Mouse (Mus musculus) heart, embryonic 14.5 days (tissue): Measurements from ENCODE around the gene Atxn10. TPM values are rescaled to one million over a fixed set of nuclear protein-coding genes. Genes with fewer than 3 reads are reported as not detected.

ENCODE experiments used
- ATAC-seq: fragments of 200-750 bp; cut with Nextera tagmentation; 2 replicates; pipeline ENCODE4 v1.8.0; 2017; ENCODE audit warnings: low read depth, moderate TSS enrichment; ENCODE audit not compliant: insufficient number of reproducible peaks, insufficient read depth, low FRiP score
- H3K27ac ChIP-seq, 2 experiments: fragments of 200-500 bp in 1 of 2; fragments of 300-500 bp in 1 of 2; sonication (generic) in 1 of 2; replicated peaks in 1 of 2; 2 replicates each; pipeline ENCODE4 v1.5.1; 2012 to 2014; ENCODE audit warnings: low read depth in 2 of 2, low read length in 2 of 2, control low read depth in 1 of 2, mild to moderate bottlenecking in 1 of 2, mixed read lengths in 1 of 2; ENCODE audit not compliant: control insufficient read depth in 1 of 2, insufficient read depth in 1 of 2
- H3K27me3 ChIP-seq: fragments of 300-500 bp; sonication (generic); 2 replicates; pipeline ENCODE4 v1.6.1; 2014; ENCODE audit warnings: mild to moderate bottlenecking, low read length, control low read depth; ENCODE audit not compliant: control insufficient read depth, insufficient read depth
- H3K36me3 ChIP-seq: fragments of 300-500 bp; sonication (generic); 2 replicates; pipeline ENCODE4 v1.6.1; 2014; ENCODE audit warnings: mild to moderate bottlenecking, control low read depth, low read length, mixed read lengths; ENCODE audit not compliant: control insufficient read depth, insufficient read depth
- H3K4me1 ChIP-seq, 2 experiments: fragments of 200-500 bp in 1 of 2; fragments of 300-500 bp in 1 of 2; sonication (generic) in 1 of 2; 2 replicates each; pipeline ENCODE4 v1.6.1; 2012 to 2014; ENCODE audit warnings: low read length in 2 of 2, control low read depth in 1 of 2, mixed read lengths in 1 of 2; ENCODE audit not compliant: control insufficient read depth in 2 of 2, insufficient read depth in 2 of 2
- H3K4me2 ChIP-seq: fragments of 300-500 bp; sonication (generic); 2 replicates; pipeline ENCODE4 v1.6.1; 2014; ENCODE audit warnings: mild to moderate bottlenecking, low read length
- H3K4me3 ChIP-seq, 2 experiments: fragments of 200-500 bp in 1 of 2; fragments of 300-500 bp in 1 of 2; sonication (generic) in 1 of 2; 2 replicates each; pipeline ENCODE4 v1.5.1; 2012 to 2014; ENCODE audit warnings: low read length in 2 of 2, mild to moderate bottlenecking in 2 of 2, control low read depth in 1 of 2, low read depth in 1 of 2, moderate library complexity in 1 of 2; ENCODE audit not compliant: control insufficient read depth in 1 of 2, insufficient read depth in 1 of 2
- H3K9ac ChIP-seq: fragments of 300-500 bp; sonication (generic); 2 replicates; pipeline ENCODE4 v1.6.1; 2014; ENCODE audit warnings: mild to moderate bottlenecking, low read length
- H3K9me3 ChIP-seq: fragments of 300-500 bp; sonication (generic); 2 replicates; pipeline ENCODE4 v1.6.1; 2016; ENCODE audit warnings: low read length, control low read depth; ENCODE audit not compliant: control insufficient read depth
- WGBS: fragments of 180-500 bp; shearing (Covaris S2); extraction: QIAGEN DNeasy Blood & Tissue Kit; methylation state at CpG from one replicate; pipeline ENCODE4 v1.1.7; 2014; 5-methylcytosine and 5-hydroxymethylcytosine counted together
- polyA plus RNA-seq: library from polyadenylated mRNA; unstranded; fragments of >200 nt; fragmentation: Nextera tagmentation; extraction: Ambion mirVana; gene quantifications from 2 replicates; pipeline ENCODE4 v1.2.1, GENCODE M21; 2014

Gene Atxn10
- polyA plus RNA-seq, 1 experiment from 2014 or later: 234 TPM

DNA sequence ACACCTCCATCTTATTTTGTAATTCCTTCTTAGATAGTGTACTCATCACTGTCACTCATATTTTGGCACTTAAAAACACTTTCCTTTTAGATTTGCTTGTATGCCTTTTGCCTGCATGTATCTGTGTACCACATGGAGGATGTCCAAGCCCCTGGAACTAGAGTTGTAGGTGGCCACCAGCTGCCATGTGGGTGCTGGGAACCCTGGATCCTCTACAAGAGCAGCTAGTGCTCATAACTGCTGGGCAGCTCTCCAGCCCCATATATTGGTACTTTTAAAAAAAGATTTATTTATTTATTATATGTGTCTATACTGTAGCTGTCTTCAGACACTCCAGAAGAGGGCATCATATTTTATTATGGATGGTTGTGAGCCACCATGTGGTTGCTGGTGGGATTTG is 37.1 kb downstream of the Atxn10 start:
- Histone ChIP-seq H3K9ac (no peak overlapping the region), H3K4me3 (no peak overlapping the region), H3K27me3 (no peaks in the 10 kb centered on the region), H3K27ac (no peak overlapping the region), H3K4me2 (no peak overlapping the region), H3K36me3 (peaks cover 27% of the 10 kb centered on the region), H3K4me1 (no peaks in the 10 kb centered on the region), H3K9me3 (no peaks in the 10 kb centered on the region)
- no peak for ATAC-seq

DNA sequence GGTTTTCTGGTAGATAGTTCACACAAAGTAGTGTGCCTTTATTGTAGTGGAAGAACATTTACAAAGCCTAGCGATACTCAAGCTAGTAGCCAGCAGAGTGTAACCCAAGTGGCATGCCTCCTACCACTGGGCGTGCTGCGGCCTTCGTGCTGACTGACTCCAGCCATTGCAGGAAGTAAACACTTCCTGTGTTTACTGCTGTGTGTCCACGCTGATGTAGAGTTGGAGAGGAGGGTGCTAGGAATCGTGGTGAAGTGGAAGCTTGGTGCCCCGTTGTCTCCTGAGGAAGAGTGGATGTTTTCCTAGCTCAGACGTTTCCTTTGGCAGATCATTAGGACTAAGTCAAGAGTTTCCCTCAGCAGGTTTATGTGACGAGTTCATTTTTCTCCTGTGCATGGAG is 47.4 kb downstream of the Atxn10 start:
- no peaks in the 10 kb centered on the region for H3K4me1 ChIP-seq
- no peaks in the 10 kb centered on the region for H3K27me3 ChIP-seq
- no peak overlapping the region for H3K27ac ChIP-seq
- H3K4me3 ChIP-seq: no peak overlapping the region
- H3K4me2 ChIP-seq: no peak overlapping the region
- peaks cover 63% of the 10 kb centered on the region for H3K36me3 ChIP-seq
- no peak overlapping the region for H3K9ac ChIP-seq
- 69% methylated on average over 9 of the region's 9 CpGs for whole genome bisulfite sequencing
- H3K9me3 ChIP-seq: no peaks in the 10 kb centered on the region
- no peak for ATAC-seq

DNA sequence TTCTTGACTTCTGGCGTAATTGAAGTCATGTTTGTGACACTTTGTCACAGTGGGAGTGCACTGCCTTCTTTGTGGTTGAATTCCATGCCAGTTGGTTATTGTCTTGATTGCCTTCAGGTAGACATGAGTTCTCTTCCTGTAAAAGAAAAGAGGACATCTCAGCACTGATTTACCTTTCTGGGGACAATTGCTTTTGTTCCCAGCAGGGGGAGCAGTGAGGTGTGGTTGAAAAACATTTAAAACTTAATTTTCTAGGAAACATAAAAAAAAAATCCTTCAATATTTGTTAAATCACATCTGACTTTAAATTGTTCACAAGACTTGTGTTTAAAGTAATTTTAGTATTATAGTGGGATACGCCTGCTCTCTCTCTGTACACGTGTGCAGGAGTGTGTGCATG is 52.7 kb downstream of the Atxn10 start:
- Histone ChIP-seq H3K4me2 (no peak overlapping the region), H3K27me3 (no peaks in the 10 kb centered on the region), H3K9me3 (no peaks in the 10 kb centered on the region), H3K9ac (no peak overlapping the region), H3K27ac (no peak overlapping the region), H3K4me3 (no peak overlapping the region), H3K36me3 (peaks cover 72% of the 10 kb centered on the region), H3K4me1 (no peaks in the 10 kb centered on the region)
- ATAC-seq: no peak
- 93% methylated on average over 3 of the region's 3 CpGs for WGBS

DNA sequence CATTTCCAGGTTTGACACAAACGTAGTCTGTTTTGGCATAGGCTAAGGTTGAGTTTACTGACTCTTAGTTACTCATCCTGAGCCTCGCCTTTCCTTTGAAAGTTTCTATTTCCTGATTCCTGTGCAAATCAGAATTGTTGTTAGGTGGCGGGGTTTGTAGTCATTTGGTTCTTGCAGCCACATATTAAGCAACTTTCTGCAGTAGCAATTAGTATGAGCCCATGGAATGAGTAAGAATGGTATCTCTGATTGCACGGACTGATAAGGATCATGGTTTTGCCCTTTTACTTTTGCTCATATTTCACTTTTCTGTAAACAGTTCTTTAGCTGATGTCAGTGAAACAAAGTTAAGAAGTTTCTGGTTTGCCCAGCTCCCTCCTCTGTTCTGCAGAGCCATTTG is 53.9 kb downstream of the Atxn10 start:
- 88% methylated on average over 4 of the region's 4 CpGs for WGBS
- H3K36me3 ChIP-seq: peaks cover 67% of the 10 kb centered on the region
- no peak overlapping the region for H3K9ac ChIP-seq
- H3K4me2 ChIP-seq: no peak overlapping the region
- H3K27me3 ChIP-seq: no peaks in the 10 kb centered on the region
- H3K4me1 ChIP-seq: no peaks in the 10 kb centered on the region
- no peaks in the 10 kb centered on the region for H3K9me3 ChIP-seq
- ATAC-seq: no peak
- no peak overlapping the region for H3K4me3 ChIP-seq
- no peak overlapping the region for H3K27ac ChIP-seq

DNA sequence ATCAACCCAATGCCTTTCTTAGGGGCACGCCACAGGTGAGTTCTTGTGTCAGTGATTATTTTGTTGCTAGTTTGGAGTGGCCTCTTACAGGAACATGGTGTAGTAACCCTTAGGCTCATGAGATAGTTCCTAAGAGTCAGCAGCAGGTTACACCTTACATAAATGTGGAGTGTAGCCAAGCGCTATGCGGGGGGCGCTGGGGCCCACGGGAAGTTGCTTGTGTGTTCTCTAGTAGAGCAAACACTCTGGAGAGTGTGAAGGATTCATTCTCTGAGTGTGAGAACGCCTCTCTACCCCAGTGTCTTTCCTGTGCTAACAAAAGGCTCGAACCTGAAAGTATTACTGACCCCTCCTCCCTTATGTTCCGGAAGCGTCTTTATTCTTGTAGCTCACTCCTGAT is 59.3 kb downstream of the Atxn10 start:
- no peaks in the 10 kb centered on the region for H3K27me3 ChIP-seq
- 89% methylated on average over 9 of the region's 9 CpGs for WGBS
- ATAC-seq: no peak
- no peaks in the 10 kb centered on the region for H3K4me1 ChIP-seq
- H3K9me3 ChIP-seq: no peaks in the 10 kb centered on the region
- H3K4me3 ChIP-seq: no peak overlapping the region
- H3K9ac ChIP-seq: no peak overlapping the region
- no peak overlapping the region for H3K27ac ChIP-seq
- H3K4me2 ChIP-seq: no peak overlapping the region
- peaks cover 64% of the 10 kb centered on the region for H3K36me3 ChIP-seq

DNA sequence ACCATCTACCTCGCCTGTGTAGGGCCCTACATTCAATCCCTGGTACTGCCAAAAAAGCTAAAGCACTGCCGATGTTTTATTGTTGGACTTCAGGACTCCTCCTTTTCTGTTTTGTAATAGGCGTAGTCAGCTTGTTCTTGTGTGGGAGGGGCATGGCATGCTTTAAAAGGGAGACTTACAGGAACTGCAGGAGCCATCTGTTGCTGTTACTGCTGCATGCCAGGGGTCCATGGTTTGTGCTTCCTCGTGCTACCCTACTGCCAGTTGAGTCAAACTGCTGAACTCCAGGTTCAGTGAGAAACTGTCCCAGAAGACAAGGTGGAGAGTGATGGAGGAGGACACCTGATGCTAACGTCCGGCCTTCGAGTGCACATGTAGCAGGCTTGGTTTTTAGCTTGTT is 65.9 kb downstream of the Atxn10 start:
- H3K4me1 ChIP-seq: peaks cover 4 to 10% of the 10 kb centered on the region in 2 experiments
- H3K4me2 ChIP-seq: no peak overlapping the region
- no peaks in the 10 kb centered on the region for H3K9me3 ChIP-seq
- H3K4me3 ChIP-seq: no peak overlapping the region
- no peaks in the 10 kb centered on the region for H3K27me3 ChIP-seq
- ATAC-seq: no peak
- 82% methylated on average over 7 of the region's 7 CpGs for WGBS
- H3K36me3 ChIP-seq: peaks cover 36% of the 10 kb centered on the region
- no peak overlapping the region for H3K27ac ChIP-seq
- H3K9ac ChIP-seq: no peak overlapping the region

DNA sequence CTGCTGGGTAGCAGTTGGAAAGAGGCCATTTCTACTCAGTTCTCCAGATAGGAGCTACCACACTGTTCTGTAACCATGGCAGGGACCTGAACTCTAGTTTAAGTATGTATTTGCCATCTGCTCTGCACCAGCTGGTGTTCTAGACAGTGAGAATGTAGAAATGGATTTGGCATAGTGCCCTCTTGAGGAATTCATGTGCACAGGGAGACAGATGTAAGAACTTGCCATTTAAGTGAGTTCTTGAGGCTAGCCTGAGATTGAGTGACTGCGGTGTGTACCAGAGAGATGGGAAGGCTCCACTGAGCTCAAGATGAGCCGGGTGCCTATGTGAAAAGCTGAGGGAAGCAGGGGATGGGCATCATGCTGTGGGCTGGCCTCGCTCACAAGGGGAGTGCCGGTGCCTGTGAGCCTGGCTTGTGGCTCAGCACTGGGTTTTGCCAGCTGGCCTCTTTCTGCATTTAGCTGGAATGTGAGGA is 67.2 kb downstream of the Atxn10 start:
- no peak for ATAC-seq

DNA sequence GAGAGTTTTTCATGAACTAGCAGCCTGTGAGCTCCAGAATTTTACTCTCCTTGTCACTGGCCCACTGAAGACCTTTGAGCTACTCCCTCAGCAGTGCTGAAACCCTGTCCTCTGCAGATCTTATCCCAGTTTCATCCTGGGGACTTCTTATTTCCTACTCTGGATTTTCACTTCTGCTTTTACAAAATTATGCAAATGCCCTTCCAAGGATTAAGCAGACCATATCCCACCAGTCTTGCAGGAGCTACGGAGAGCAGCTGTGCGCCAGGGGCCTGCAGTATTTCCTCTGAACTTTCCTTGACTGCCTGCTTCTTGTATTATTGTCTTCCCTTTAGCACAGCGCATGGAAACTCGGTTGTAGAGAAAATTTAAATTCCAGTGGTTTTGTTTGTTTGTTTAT is 68.7 kb downstream of the Atxn10 start:
- Histone ChIP-seq H3K27ac (no peak overlapping the region), H3K36me3 (peaks cover 32% of the 10 kb centered on the region), H3K4me1 (peaks cover 10 to 22% of the 10 kb centered on the region in 2 experiments), H3K27me3 (no peaks in the 10 kb centered on the region), H3K9me3 (no peaks in the 10 kb centered on the region), H3K9ac (no peak overlapping the region), H3K4me2 (no peak overlapping the region), H3K4me3 (no peak overlapping the region)
- WGBS: 94% methylated on average over 4 of the region's 4 CpGs
- no peak for ATAC-seq

More for the DNA sequence above, 67.2 kb downstream of the Atxn10 start:
- Histone ChIP-seq H3K4me3 (no peak overlapping the region), H3K27me3 (no peaks in the 10 kb centered on the region), H3K4me1 (peaks cover 10 to 18% of the 10 kb centered on the region in 2 experiments), H3K36me3 (peaks cover 32% of the 10 kb centered on the region), H3K4me2 (no peak overlapping the region), H3K27ac (no peak overlapping the region), H3K9ac (no peak overlapping the region), H3K9me3 (no peaks in the 10 kb centered on the region)
- 59% methylated on average over 4 of the region's 4 CpGs for WGBS
